Mouse (Mus musculus) heart, embryonic 12.5 days (tissue): ENCODE data around the gene Aen. TPM values are rescaled to one million over a fixed set of nuclear protein-coding genes. Genes with fewer than 3 reads are reported as not detected.

Source experiments
- ATAC-seq: fragments of 200-750 bp; cut with Nextera tagmentation; 2 replicates; pipeline ENCODE4 v1.8.0; 2017; ENCODE audit warnings: moderate TSS enrichment, moderate library complexity; ENCODE audit not compliant: insufficient number of reproducible peaks, low FRiP score
- H3K27ac ChIP-seq: fragments of 300-500 bp; sonication (generic); 2 replicates; pipeline ENCODE4 v1.5.1; 2016; ENCODE audit warnings: mild to moderate bottlenecking, moderate library complexity; ENCODE audit not compliant: poor library complexity, severe bottlenecking
- H3K27me3 ChIP-seq: fragments of 300-500 bp; sonication (generic); replicated peaks from 2 replicates; pipeline ENCODE4 v1.6.1; 2016; ENCODE audit warnings: mild to moderate bottlenecking, moderate library complexity
- H3K36me3 ChIP-seq: fragments of 300-500 bp; sonication (generic); 2 replicates; pipeline ENCODE4 v1.6.1; 2016; ENCODE audit warnings: mild to moderate bottlenecking, moderate library complexity
- H3K4me1 ChIP-seq: fragments of 300-500 bp; sonication (generic); replicated peaks from 2 replicates; pipeline ENCODE4 v1.6.1; 2016; ENCODE audit warnings: mild to moderate bottlenecking
- H3K4me2 ChIP-seq: fragments of 300-500 bp; sonication (generic); 2 replicates; pipeline ENCODE4 v1.6.1; 2016; ENCODE audit warnings: mild to moderate bottlenecking, moderate library complexity
- H3K4me3 ChIP-seq: fragments of 300-500 bp; sonication (generic); 2 replicates; pipeline ENCODE4 v1.5.1; 2016; ENCODE audit warnings: mild to moderate bottlenecking
- H3K9ac ChIP-seq: fragments of 300-500 bp; sonication (generic); 2 replicates; pipeline ENCODE4 v1.6.1; 2016; ENCODE audit warnings: mild to moderate bottlenecking, moderate library complexity
- H3K9me3 ChIP-seq: fragments of 300-500 bp; sonication (generic); replicated peaks from 2 replicates; pipeline ENCODE4 v1.6.1; 2016; ENCODE audit warnings: mild to moderate bottlenecking, moderate library complexity
- WGBS: fragments of 180-500 bp; shearing (Covaris S2); methylation state at CpG from one replicate; pipeline ENCODE4 v1.1.7; 2016; 5-methylcytosine and 5-hydroxymethylcytosine counted together
- polyA plus RNA-seq: library from polyadenylated mRNA; unstranded; fragments of >200 nt; fragmentation: Nextera tagmentation; extraction: Ambion mirVana; gene quantifications from 2 replicates; pipeline ENCODE4 v1.2.1, GENCODE M21; 2016

Aen gene
- polyA plus RNA-seq, 1 experiment from 2014 or later = 36.3 TPM

GRCm38 (mm10) chr7:78895021-78895652 is 517 bp upstream of the Aen start:
- 46% methylated on average over 13 of the region's 13 CpGs for WGBS
- Histone ChIP-seq H3K27me3 (peaks cover 10% of the 10 kb centered on the region), H3K4me2 (peak overlapping the region; percentile 98), H3K9me3 (no peaks in the 10 kb centered on the region; the same call in 1 of the 2 replicates), H3K4me1 (peaks cover 18% of the 10 kb centered on the region), H3K9ac (peak overlapping the region; percentile 67), H3K36me3 (peaks cover 14% of the 10 kb centered on the region), H3K27ac (no peak overlapping the region), H3K4me3 (peak overlapping the region; percentile 96)
- ATAC-seq = no peak

- WGBS = 82% methylated on average over 3 of the region's 3 CpGs
- no peak overlapping the region for H3K4me3 ChIP-seq
- peaks cover 24% of the 10 kb centered on the region for H3K36me3 ChIP-seq
- H3K9me3 ChIP-seq = no peaks in the 10 kb centered on the region; the same call in 1 of the 2 replicates
- no peak overlapping the region for H3K27ac ChIP-seq
- H3K27me3 ChIP-seq = no peaks in the 10 kb centered on the region
- ATAC-seq = no peak
- H3K4me1 ChIP-seq = peaks cover 18% of the 10 kb centered on the region
- H3K4me2 ChIP-seq = peak overlapping the region; percentile 98; the same call in 1 of the 2 replicates
- no peak overlapping the region; the same call in 1 of the 2 replicates for H3K9ac ChIP-seq
These were observed 1.9 kb downstream of the Aen start for GRCm38 (mm10) chr7:78897567-78897966.

DNA sequence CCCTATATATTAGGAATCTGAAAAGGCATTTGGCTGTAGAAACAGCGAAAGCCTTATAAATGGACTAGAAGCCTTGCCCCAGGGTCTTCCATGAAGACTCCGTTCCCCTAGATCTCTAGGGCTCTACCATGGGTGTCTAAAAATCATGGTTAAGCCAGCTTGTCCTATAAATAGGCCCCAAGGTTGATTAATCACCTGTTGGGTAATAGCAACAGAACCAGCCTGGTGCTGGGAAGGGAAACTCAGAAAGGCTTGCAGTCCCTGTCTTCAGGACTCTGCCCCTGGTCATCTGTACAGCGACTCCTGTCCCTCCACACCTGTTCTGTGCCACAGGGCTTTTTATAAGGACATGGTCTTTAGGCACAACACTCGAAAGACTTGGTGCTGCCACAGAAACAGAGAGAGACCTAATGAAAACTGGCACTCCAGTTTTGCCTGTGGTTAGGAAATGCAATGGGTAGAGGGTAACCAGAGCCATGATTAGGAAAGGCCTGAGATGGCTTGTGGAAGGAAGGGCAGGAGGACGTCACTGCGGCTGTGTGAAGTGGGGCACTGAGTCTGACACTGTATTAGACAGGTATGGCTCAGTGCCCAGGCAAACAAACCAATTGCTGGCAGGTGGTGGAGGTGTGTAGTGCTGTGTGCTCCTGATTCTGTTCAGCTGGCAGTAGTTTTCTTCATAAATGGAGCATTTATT is 7.7 kb downstream of the Aen start:
- H3K4me3 ChIP-seq = no peak overlapping the region
- no peak overlapping the region for H3K9ac ChIP-seq
- no peaks in the 10 kb centered on the region for H3K27me3 ChIP-seq
- H3K27ac ChIP-seq = no peak overlapping the region
- no peak overlapping the region for H3K4me2 ChIP-seq
- H3K9me3 ChIP-seq = no peaks in the 10 kb centered on the region; the same call in 1 of the 2 replicates
- H3K36me3 ChIP-seq = peaks cover 60% of the 10 kb centered on the region
- ATAC-seq = no peak
- 91% methylated on average over 6 of the region's 6 CpGs for WGBS
- H3K4me1 ChIP-seq = no peaks in the 10 kb centered on the region

- Histone ChIP-seq H3K4me3 (no peak overlapping the region), H3K36me3 (peaks cover 55% of the 10 kb centered on the region), H3K27me3 (no peaks in the 10 kb centered on the region), H3K27ac (no peak overlapping the region), H3K4me2 (no peak overlapping the region), H3K9me3 (no peaks in the 10 kb centered on the region), H3K9ac (no peak overlapping the region), H3K4me1 (no peaks in the 10 kb centered on the region)
- 80% methylated on average over 2 of the region's 2 CpGs for WGBS
- ATAC-seq = no peak
These were observed 8.5 kb downstream of the Aen start for GRCm38 (mm10) chr7:78904175-78904574.

- 85% methylated on average over 6 of the region's 6 CpGs for WGBS
- no peak overlapping the region for H3K9ac ChIP-seq
- peaks cover 18% of the 10 kb centered on the region for H3K4me1 ChIP-seq
- H3K36me3 ChIP-seq = peaks cover 37% of the 10 kb centered on the region
- no peak overlapping the region for H3K4me3 ChIP-seq
- H3K27ac ChIP-seq = no peak overlapping the region
- no peaks in the 10 kb centered on the region for H3K9me3 ChIP-seq
- H3K27me3 ChIP-seq = no peaks in the 10 kb centered on the region
- H3K4me2 ChIP-seq = no peak overlapping the region
- no peak for ATAC-seq
These were observed 13.4 kb downstream of the Aen start for GRCm38 (mm10) chr7:78909026-78909425.

DNA sequence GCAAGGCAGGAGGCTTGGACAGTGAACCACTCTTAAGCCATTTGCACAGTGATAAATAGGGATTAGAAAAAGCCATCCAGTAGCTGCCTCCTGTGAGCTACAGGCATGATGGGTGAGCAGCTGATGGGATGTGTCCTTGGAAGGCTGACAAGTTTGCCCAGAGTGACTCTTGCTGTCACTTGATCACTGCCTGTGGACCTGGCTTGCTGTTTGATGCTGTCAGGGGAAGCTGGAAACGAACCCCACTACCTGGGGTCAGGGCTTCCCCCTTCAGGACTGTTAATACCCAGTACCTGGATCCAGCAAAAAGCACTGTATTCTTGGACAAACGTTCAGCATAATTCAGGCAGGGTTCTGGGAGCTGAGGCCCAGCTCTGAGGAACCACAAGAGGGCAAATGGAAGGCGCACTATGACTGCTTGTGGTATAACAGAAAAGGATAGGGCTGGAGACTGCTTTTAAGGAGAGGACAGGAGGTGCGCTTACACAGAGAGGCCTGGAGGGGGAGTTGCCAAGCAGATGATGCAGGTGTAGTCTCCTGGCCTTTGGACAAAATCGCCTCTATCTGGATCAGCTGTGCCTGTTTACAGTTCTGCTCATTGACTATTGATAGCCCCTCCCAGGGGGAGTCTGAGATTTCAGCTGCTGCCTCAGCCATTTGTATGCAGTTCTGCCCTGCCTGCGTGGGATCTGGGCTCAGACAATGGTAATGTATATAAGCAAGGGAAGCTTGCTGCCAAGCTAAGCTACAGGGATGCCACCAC is 14.9 kb downstream of the Aen start:
- Histone ChIP-seq H3K27me3 (no peaks in the 10 kb centered on the region), H3K4me1 (peaks cover 21% of the 10 kb centered on the region), H3K9me3 (no peaks in the 10 kb centered on the region), H3K4me2 (no peak overlapping the region), H3K9ac (no peak overlapping the region), H3K4me3 (no peak overlapping the region), H3K27ac (no peak overlapping the region), H3K36me3 (peaks cover 24% of the 10 kb centered on the region)
- WGBS = 47% methylated on average over 6 of the region's 6 CpGs
- no peak for ATAC-seq

DNA sequence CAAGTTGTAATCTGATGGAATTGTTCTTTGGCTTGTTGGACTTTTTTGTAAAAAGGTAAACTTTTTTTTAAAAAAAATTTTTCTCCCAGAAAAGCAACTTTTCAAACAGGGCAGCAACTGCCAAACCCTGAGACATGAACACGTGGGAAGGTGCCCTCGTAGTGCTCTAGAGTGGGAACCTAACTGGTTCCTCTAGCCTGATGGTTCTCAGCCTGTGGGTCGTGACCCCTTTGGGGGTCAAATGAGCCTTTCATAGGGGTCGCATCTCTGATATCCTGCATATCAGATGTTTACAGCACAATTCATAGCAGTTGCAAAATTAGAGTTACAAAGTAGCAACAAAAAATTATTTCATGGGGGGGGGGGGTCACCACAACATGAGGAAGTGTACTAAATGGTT is 15.6 kb downstream of the Aen start:
- H3K36me3 ChIP-seq = peaks cover 17% of the 10 kb centered on the region
- ATAC-seq = no peak
- H3K9ac ChIP-seq = no peak overlapping the region
- H3K27me3 ChIP-seq = no peaks in the 10 kb centered on the region
- 84% methylated on average over 4 of the region's 4 CpGs for WGBS
- no peaks in the 10 kb centered on the region for H3K9me3 ChIP-seq
- no peak overlapping the region for H3K4me2 ChIP-seq
- H3K27ac ChIP-seq = no peak overlapping the region
- H3K4me1 ChIP-seq = peaks cover 21% of the 10 kb centered on the region
- H3K4me3 ChIP-seq = no peak overlapping the region

GRCm38 (mm10) chr7:78912253-78912973 is 16.8 kb downstream of the Aen start:
- no peak for ATAC-seq
- H3K4me2 ChIP-seq = peak overlapping the region; percentile 68
- 0 out of 2 replicates have a peak, but pooled peaks cover 6% of the 10 kb centered on the region for H3K27me3 ChIP-seq
- peaks cover 21% of the 10 kb centered on the region for H3K4me1 ChIP-seq
- H3K36me3 ChIP-seq = peaks cover 6% of the 10 kb centered on the region
- no peaks in the 10 kb centered on the region for H3K9me3 ChIP-seq
- no peak overlapping the region for H3K27ac ChIP-seq
- 16% methylated on average over 20 of the region's 20 CpGs for WGBS
- H3K9ac ChIP-seq = 0 out of 2 replicates have a peak overlapping the region, but pooled peaks have one; percentile 39
- peak overlapping the region; percentile 30 for H3K4me3 ChIP-seq

GRCm38 (mm10) chr7:78912974-78913474 is 17.4 kb downstream of the Aen start, which contains the start of gene Isg20:
Gene Isg20, plus strand, starts transcription at chr7:78913424.
- H3K27me3 ChIP-seq = 0 out of 2 replicates have a peak, but pooled peaks cover 6% of the 10 kb centered on the region
- peak within 1 kb of the TSS; percentile 30 for H3K4me3 ChIP-seq
- peaks cover 21% of the 10 kb centered on the region for H3K4me1 ChIP-seq
- H3K4me2 ChIP-seq = peak within 1 kb of the TSS; percentile 68
- H3K9me3 ChIP-seq = no peaks in the 10 kb centered on the region
- H3K36me3 ChIP-seq = peaks cover 6% of the 10 kb centered on the region
- no peak for ATAC-seq
- H3K27ac ChIP-seq = no peak within 1 kb of the TSS
- WGBS = 66% methylated on average over 5 of the region's 5 CpGs
- 0 out of 2 replicates have a peak within 1 kb of the TSS, but pooled peaks have one; percentile 39 for H3K9ac ChIP-seq

- no peaks in the 10 kb centered on the region for H3K9me3 ChIP-seq
- H3K27ac ChIP-seq = no peak overlapping the region
- no peak overlapping the region for H3K4me3 ChIP-seq
- H3K4me1 ChIP-seq = peaks cover 21% of the 10 kb centered on the region
- H3K27me3 ChIP-seq = peaks cover 6% of the 10 kb centered on the region; the same call in 1 of the 2 replicates
- ATAC-seq = 0 out of 2 replicates have a peak, but pooled peaks have one; percentile 43
- H3K36me3 ChIP-seq = peaks cover 6% of the 10 kb centered on the region
- H3K4me2 ChIP-seq = peak overlapping the region; percentile 49
- 68% methylated on average over 19 of the region's 19 CpGs for WGBS
- H3K9ac ChIP-seq = no peak overlapping the region
These were observed 18.2 kb downstream of the Aen start for GRCm38 (mm10) chr7:78913649-78914544.
